Mouse (Mus musculus) left cerebral cortex, postnatal 36 days (tissue): ENCODE measurements around the gene Pomgnt1. TPM values are rescaled to one million over a fixed set of nuclear protein-coding genes. Genes with fewer than 3 reads are reported as not detected.
A peak's percentile ranks its signal among the peaks of the same experiment; 100 is the strongest.

ENCODE experiments used
- DNase-seq, 2 experiments: peaks; one replicate each; pipeline ENCODE4 v3.0.0; 2021 to 2022; ENCODE audit warnings: low spot score in 2 of 2, mixed read lengths in 1 of 2
- intact Hi-C: fragments of 180-260 bp; cut with DNase I; formaldehyde crosslinking; loops from one replicate; pipeline ENCODE4 v1.15.1; 2025
- total RNA-seq, 2 experiments: library from RNA; stranded (reverse); gene quantifications; 2 replicates each; pipeline ENCODE4 v1.2.3; 2021

Gene Pomgnt1
- 10 to 100 TPM; 80.5 to 84.2 TPM for total RNA-seq

DNA sequence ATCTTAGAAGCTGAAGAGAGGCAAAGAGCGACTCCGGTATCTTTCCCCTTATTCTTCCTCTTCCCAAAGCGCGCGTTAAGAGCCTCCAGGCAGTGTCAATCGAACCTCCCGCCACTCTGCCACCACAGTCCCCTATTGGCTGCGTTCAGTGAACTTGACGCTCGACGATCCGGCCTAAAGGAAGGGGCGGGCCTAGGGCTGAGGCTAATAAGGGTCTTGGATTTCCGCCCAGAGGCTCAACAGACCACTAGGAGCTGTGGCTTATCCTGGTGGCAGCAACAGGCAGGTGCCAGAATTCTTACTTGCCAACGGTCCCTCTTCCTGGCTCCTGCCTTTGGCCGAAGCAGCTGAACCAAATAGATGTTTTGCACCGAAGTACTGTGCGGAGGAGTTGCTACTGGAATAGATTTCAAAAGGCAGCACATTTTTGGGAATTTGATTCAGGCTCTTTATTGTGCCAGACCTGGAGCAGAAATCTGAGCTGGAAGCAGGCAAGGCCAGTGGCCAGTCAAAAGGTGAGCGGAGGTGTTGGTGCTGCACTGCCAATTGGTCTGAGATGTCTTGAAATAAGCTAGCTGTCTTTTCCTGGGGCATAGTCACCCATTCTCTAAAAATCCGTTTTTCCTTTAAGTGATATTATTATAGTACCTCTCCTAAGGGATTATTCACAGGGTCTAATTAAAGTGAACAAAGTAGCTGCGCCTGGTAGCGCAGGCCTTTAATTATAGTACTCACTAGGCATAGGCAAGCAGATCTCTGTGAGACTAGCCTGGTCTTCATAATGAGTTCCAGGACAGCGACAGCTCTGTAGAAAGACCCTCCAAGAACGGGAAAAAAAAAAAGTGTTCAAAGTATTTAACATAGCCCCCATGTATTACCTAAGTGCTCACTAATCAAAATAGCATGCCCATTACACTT lies at the start of gene Pomgnt1, which contains the start of gene Rad54l:
TSS of gene Pomgnt1 (plus strand) at position 239 of the 918 bp plus-strand sequence.
TSS of gene Rad54l (minus strand) at position 89 of the 918 bp plus-strand sequence.
- peak; percentile 68 to 73 for DNase-seq
- intact Hi-C loops: no loop called here

- DNase-seq: no peak
- intact Hi-C loops: no loop called here
These were observed 49.4 kb upstream of the Pomgnt1 start for GRCm38 (mm10) chr4:116074145-116074675.

GRCm38 (mm10) chr4:116074861-116075620 lies 48.6 kb upstream of the Pomgnt1 start, which contains the start of the genes Uqcrh and Lrrc41:
Gene Uqcrh (minus strand): TSS chr4:116075071.
Gene Lrrc41 (plus strand): TSS chr4:116075269.
- DNase-seq: peak; percentile 95 to 96
- intact Hi-C loops: no loop called here

DNA sequence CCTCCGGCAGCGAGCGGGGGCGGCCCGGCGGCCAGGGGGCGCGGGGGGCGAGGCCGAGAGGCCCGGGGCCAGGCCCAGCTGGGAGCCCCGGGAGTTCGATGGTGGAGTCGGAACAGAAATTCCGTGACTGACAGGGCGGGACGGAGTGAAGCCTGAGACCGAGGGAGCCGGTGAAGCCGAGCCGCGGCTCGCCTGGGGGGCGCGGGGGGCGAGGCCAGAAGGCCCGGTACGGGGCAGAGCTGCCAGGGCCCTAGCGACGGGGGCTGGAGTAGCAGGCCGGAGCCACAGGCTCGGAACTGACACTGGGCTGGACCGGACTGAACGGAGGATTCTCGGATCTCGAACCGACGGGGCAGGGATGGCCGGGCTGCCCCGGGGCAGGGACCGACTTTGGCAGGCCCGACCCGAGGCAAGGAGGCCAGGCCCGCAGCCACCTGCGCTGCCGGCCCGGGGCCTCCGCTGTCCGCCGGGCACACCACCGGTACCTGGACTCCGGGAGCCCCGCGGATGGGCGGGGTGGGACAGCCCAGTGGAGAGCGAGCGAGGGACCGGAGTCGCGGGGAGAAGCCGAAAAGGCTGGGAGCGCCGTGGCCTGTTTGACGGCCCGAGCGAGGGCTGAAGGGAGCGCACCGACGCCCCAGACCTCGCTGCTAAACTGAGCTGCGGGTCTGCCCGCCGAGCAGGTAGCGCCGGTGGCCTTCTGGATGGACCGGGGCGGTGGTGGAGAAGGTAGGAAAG lies 47.8 kb upstream of the Pomgnt1 start:
- DNase-seq: peak; percentile 67 to 73
- intact Hi-C loops: no loop called here

DNA sequence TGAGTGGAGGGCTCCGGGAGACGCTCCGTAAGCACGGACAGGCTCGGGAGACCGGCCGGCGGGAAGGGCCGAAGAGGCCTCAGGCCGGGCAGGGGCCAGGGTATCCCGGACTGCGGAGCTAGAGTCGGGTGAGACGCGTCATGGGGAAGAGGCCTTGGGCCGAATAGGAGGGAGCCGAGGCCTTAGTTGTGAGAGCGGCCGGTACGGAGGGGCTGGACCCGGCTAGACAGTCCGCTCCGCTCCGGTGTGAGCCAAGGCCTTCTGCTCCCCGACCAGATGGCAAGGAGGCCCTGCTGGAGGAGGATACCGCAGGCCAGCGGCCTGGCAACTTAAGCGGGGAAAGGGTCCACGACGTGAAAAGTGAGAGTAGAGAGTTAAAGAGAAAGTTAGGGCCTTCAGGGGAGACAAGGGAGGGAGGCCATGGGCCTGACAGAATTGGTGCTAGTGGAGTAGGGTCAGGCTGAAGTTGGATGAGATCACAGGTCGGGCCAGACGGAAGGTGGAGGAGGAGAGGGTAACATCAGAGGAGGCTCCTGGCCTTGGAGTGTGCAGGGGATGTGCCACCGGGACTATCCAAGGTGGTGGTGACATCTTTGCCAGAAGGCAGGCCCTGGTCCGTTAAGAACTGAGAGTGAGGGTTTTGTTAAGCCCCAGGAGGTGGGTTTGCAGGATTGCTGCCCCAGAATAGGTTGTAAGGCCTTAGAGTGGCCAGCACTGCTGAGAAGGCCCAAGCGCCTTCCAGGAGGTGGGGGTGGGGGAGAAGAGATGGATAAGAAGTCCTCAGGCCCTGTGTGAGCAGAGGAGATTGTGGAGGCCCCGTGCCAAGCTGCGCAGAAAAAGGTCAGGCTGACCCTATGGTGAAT lies 47.0 kb upstream of the Pomgnt1 start:
- intact Hi-C loops: no loop called here
- peak; percentile 47 to 65 for DNase-seq

GRCm38 (mm10) chr4:116077240-116078095 lies 46.2 kb upstream of the Pomgnt1 start:
- intact Hi-C loops: no loop called here
- no peak for DNase-seq

DNA sequence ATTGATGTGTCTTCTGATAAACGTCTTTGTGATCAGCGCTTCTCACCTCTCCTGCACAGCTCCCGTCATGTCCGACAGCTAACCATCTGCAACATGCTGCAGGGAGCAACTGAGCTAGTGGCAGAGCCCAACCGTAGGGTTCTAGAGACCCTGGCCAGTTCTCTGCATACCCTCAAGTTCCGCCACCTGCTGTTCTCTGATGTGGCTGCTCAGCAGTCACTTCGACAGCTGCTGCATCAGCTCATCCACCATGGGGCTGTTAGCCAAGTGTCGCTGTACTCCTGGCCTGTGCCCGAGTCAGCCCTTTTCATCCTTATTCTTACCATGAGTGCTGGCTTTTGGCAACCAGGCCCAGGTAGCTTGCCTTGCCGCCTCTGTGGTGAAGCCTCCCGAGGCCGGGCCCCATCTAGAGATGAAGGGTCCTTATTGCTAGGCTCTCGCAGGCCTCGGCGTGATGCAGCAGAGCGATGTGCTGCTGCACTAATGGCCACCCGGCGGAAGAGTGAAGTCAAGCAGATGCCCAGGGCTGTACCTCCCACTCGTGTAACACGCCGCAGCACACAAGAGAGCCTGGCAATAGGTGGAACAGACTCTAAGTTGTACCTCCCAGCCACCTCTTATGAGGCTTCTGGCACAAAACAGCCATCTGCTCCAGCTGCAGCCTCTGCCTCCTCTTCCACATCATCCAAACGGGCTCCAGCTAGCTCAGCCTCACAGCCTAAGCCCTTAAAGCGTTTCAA lies 35.0 kb upstream of the Pomgnt1 start:
- intact Hi-C loops: no loop called here
- DNase-seq: no peak

GRCm38 (mm10) chr4:116096291-116096690 lies 27.3 kb upstream of the Pomgnt1 start:
- no peak for DNase-seq
- intact Hi-C loops: no loop called here

DNA sequence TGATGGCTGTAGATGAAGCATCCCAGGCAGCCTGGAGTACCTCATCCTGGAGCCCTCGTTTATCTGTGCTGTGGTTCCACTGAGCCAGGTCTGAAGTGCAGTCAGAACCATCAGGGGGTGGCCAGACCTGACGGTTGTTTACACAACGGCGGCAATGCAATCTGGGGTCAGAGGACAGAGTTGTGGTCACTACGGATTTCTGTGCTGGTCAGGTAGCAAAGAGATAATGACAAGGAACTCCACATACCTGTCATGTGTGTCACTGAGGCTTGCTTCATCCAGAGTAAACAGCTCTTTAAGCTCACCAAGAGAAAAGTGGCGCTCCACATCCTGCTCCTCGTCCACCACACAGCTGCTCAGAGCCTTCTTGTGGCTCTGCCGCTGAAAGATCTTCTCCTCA lies 26.4 kb upstream of the Pomgnt1 start:
- DNase-seq: no peak
- intact Hi-C loops: no loop called here

DNA sequence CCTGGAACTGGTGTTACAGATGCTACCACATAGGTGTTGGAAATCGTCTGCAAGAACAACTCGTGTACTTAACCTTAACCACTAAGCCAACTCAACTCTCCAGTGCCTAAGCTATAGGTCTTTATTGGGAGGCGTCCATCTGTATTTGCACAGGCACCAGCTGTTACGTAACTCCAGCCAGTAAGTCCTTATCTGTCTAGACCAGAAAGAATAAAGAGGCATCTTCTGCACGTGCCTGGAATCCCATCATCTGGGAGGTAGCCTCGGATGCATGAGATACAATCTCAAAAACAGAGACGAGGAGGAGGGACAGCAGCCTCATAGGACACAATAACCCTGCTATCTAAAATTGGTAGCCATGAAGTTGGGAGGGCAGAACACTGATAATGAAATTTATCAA lies 22.7 kb upstream of the Pomgnt1 start:
- intact Hi-C loops: no loop called here
- DNase-seq: no peak

GRCm38 (mm10) chr4:116105278-116105677 lies 18.4 kb upstream of the Pomgnt1 start:
- DNase-seq: no peak
- intact Hi-C loops: no loop called here

GRCm38 (mm10) chr4:116110695-116111094 lies 12.9 kb upstream of the Pomgnt1 start:
- DNase-seq: no peak
- intact Hi-C loops: no loop called here

DNA sequence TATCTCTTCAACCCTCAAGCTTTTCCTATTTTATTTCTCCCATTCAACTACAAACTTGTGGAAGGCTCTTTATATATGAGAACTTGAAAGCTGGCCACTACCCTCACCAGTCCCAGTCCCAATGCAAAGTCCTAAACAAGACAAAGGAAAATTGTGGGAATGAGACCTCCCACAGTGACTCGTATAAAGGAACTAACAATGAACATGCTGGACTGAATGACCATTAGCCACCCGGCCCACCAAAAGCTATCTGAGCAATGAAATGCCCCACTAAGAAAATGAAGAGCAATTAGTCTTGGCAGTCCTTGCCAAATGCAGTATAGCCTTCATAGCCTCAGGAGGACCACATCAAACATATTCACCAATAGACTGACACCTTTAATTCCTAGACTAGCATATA lies 12.2 kb upstream of the Pomgnt1 start:
- intact Hi-C loops: no loop called here
- DNase-seq: no peak

- no peak for DNase-seq
- intact Hi-C loops: no loop called here
These were observed 878 bp upstream of the Pomgnt1 start for GRCm38 (mm10) chr4:116122762-116123161.

- DNase-seq: no peak
- intact Hi-C loops: no loop called here
These were observed 2.3 kb downstream of the Pomgnt1 start for GRCm38 (mm10) chr4:116125803-116126386.

- intact Hi-C loops: no loop called here
- DNase-seq: no peak
These were observed 4.3 kb downstream of the Pomgnt1 start for GRCm38 (mm10) chr4:116127956-116128355.

DNA sequence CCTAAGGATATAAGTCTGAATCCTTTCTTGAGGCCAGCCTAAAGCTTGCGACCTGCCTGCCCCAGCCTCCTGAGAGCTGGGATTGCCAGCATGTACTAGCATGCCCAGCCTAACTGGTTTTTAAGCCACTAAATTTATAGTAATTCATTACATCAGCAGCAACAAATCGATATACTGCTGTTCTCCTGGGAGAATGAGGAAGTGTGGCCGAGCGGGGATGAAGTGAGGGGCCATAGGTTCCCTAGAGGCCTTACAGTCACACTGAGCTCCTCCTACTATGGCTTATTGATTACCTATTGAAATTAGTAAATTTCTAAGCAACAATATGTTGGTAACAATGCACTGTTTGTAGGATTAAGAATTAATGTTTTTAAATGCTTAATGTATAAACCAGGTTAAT lies 9.5 kb downstream of the Pomgnt1 start:
- DNase-seq: no peak

More for the DNA sequence above, 9.5 kb downstream of the Pomgnt1 start:
- intact Hi-C loops: no loop called here
